Mouse (Mus musculus) adrenal gland, postnatal 4 days (tissue): ENCODE measurements around the gene Bcl7a. TPM values are rescaled to one million over a fixed set of nuclear protein-coding genes. Genes with fewer than 3 reads are reported as not detected.
A peak's percentile ranks its signal among the peaks of the same experiment; 100 is the strongest.

Experiments
- DNase-seq, 2 experiments: peaks; one replicate each; pipeline ENCODE4 v3.0.0; 2021 to 2022; ENCODE audit warnings: low spot score in 2 of 2, mixed read lengths in 2 of 2
- long read RNA-seq, 2 experiments: library from polyadenylated mRNA; stranded (forward); transcript quantifications; one replicate each; pipeline ENCODE4 v2.0.0; 2021
- total RNA-seq, 2 experiments: library from RNA; stranded (reverse); gene quantifications; 2 replicates each; pipeline ENCODE4 v1.2.3; 2021

Gene Bcl7a
- total RNA-seq: 10 to 100 TPM; 21.8 to 29.2 TPM
- long read RNA-seq, experiment 1, partial matches to known transcripts: 0 of 6 reads
- long read RNA-seq, experiment 1, other reads (novel, unspliced or antisense): 6 of 6 reads
- long read RNA-seq, experiment 2, full-length matches to known transcripts: 1 of 8 reads
- long read RNA-seq, experiment 2, partial matches to known transcripts: 3 of 8 reads
- long read RNA-seq, experiment 2, other reads (novel, unspliced or antisense): 4 of 8 reads

- peak; percentile 71 to 74 for DNase-seq
Measured at GRCm38 (mm10) chr5:123343707-123344627, at the start of gene Bcl7a. TSS of gene Bcl7a (plus strand) at chr5:123343834.

- no peak for DNase-seq
Measured at GRCm38 (mm10) chr5:123294653-123295052, 49.0 kb upstream of the Bcl7a start.

GRCm38 (mm10) chr5:123296224-123296806 lies 47.3 kb upstream of the Bcl7a start:
- DNase-seq: no peak

GRCm38 (mm10) chr5:123296972-123297754 lies 46.5 kb upstream of the Bcl7a start:
- no peak for DNase-seq

GRCm38 (mm10) chr5:123297830-123298229 lies 45.8 kb upstream of the Bcl7a start:
- no peak for DNase-seq

- no peak for DNase-seq
Measured at GRCm38 (mm10) chr5:123298526-123298925, 45.1 kb upstream of the Bcl7a start.

GRCm38 (mm10) chr5:123300496-123301034 lies 43.1 kb upstream of the Bcl7a start:
- DNase-seq: no peak

GRCm38 (mm10) chr5:123301780-123302521 lies 41.7 kb upstream of the Bcl7a start:
- DNase-seq: no peak

GRCm38 (mm10) chr5:123307630-123308282 lies 35.9 kb upstream of the Bcl7a start:
- DNase-seq: no peak

GRCm38 (mm10) chr5:123309816-123310215 lies 33.8 kb upstream of the Bcl7a start:
- no peak for DNase-seq

- no peak for DNase-seq
Measured at GRCm38 (mm10) chr5:123310221-123310620, 33.4 kb upstream of the Bcl7a start.

- no peak for DNase-seq
Measured at GRCm38 (mm10) chr5:123313058-123313630, 30.5 kb upstream of the Bcl7a start.

- DNase-seq: no peak
Measured at GRCm38 (mm10) chr5:123313851-123314380, 29.7 kb upstream of the Bcl7a start.

- no peak for DNase-seq
Measured at GRCm38 (mm10) chr5:123315219-123315866, 28.3 kb upstream of the Bcl7a start.

GRCm38 (mm10) chr5:123317992-123318391 lies 25.6 kb upstream of the Bcl7a start:
- no peak for DNase-seq

- no peak for DNase-seq
Measured at GRCm38 (mm10) chr5:123320136-123320535, 23.5 kb upstream of the Bcl7a start.

- no peak for DNase-seq
Measured at GRCm38 (mm10) chr5:123324242-123324641, 19.4 kb upstream of the Bcl7a start.

- no peak for DNase-seq
Measured at GRCm38 (mm10) chr5:123326006-123326750, 17.5 kb upstream of the Bcl7a start.
